Mouse (Mus musculus): ENCODE data around the gene Gm20379. TPM values are rescaled to one million over a fixed set of nuclear protein-coding genes. Genes with fewer than 3 reads are reported as not detected.

Gm20379 gene
- polyA plus RNA-seq, 1 experiment: not detected

GRCm38 (mm10) chr13:92353956-92354355 lies 48.2 kb downstream of the Gm20379 start:
- H3K4me1 ChIP-seq (ENCODE audit: control insufficient read depth, insufficient read depth, low read length): peaks cover 4% of the 10 kb centered on the region
- no peaks in the 10 kb centered on the region for H3K27me3 ChIP-seq (ENCODE audit: control insufficient read depth, insufficient read depth, low read length)
- H3K27ac ChIP-seq (ENCODE audit: control insufficient read depth, insufficient read depth, low read depth, low read length): peak overlapping the region; percentile 63; the same call in 1 of the 2 replicates
- H3K4me3 ChIP-seq (ENCODE audit: control insufficient read depth, low read depth, low read length): peak overlapping the region; percentile 87
- TF ChIP-seq CTCF (IDR thresholded peaks at IDR 0.05; ENCODE audit: control insufficient read depth, insufficient read depth, insufficient replicate concordance, low read depth, low read length) (no peak), POLR2A (IDR thresholded peaks at IDR 0.05; ENCODE audit: control insufficient read depth, low read depth, low read length) (no peak)
- no peaks in the 10 kb centered on the region for H3K36me3 ChIP-seq (ENCODE audit: control insufficient read depth, insufficient read depth, low read length)

- peak within 1 kb of the TSS; percentile 87 for H3K4me3 ChIP-seq (ENCODE audit: control insufficient read depth, low read depth, low read length)
- H3K27me3 ChIP-seq (ENCODE audit: control insufficient read depth, insufficient read depth, low read length): no peaks in the 10 kb centered on the region
- H3K27ac ChIP-seq (ENCODE audit: control insufficient read depth, insufficient read depth, low read depth, low read length): peak within 1 kb of the TSS; percentile 79
- no peaks in the 10 kb centered on the region for H3K36me3 ChIP-seq (ENCODE audit: control insufficient read depth, insufficient read depth, low read length)
- TF ChIP-seq POLR2A (IDR thresholded peaks at IDR 0.05; ENCODE audit: control insufficient read depth, low read depth, low read length) (peak; percentile 38), CTCF (IDR thresholded peaks at IDR 0.05; ENCODE audit: control insufficient read depth, insufficient read depth, insufficient replicate concordance, low read depth, low read length) (peak; percentile 79)
- H3K4me1 ChIP-seq (ENCODE audit: control insufficient read depth, insufficient read depth, low read length): peaks cover 4% of the 10 kb centered on the region
Observed at GRCm38 (mm10) chr13:92354456-92355271, 48.9 kb downstream of the Gm20379 start, which contains the start of the genes Dhfr and Msh3. Dhfr (plus strand) TSS chr13:92354726. Msh3 (minus strand) TSS chr13:92355003.

- peaks cover 4% of the 10 kb centered on the region for H3K4me1 ChIP-seq (ENCODE audit: control insufficient read depth, insufficient read depth, low read length)
- peak overlapping the region; percentile 69 for H3K27ac ChIP-seq (ENCODE audit: control insufficient read depth, insufficient read depth, low read depth, low read length)
- H3K4me3 ChIP-seq (ENCODE audit: control insufficient read depth, low read depth, low read length): peak overlapping the region; percentile 85
- H3K27me3 ChIP-seq (ENCODE audit: control insufficient read depth, insufficient read depth, low read length): no peaks in the 10 kb centered on the region
- TF ChIP-seq POLR2A (IDR thresholded peaks at IDR 0.05; ENCODE audit: control insufficient read depth, low read depth, low read length) (no peak), CTCF (IDR thresholded peaks at IDR 0.05; ENCODE audit: control insufficient read depth, insufficient read depth, insufficient replicate concordance, low read depth, low read length) (no peak)
- H3K36me3 ChIP-seq (ENCODE audit: control insufficient read depth, insufficient read depth, low read length): no peaks in the 10 kb centered on the region
Observed at GRCm38 (mm10) chr13:92355272-92355643, 49.5 kb downstream of the Gm20379 start.

GRCm38 (mm10) chr13:92356376-92356775 lies 50.6 kb downstream of the Gm20379 start:
- peaks cover 4% of the 10 kb centered on the region for H3K4me1 ChIP-seq (ENCODE audit: control insufficient read depth, insufficient read depth, low read length)
- no peaks in the 10 kb centered on the region for H3K27me3 ChIP-seq (ENCODE audit: control insufficient read depth, insufficient read depth, low read length)
- TF ChIP-seq CTCF (IDR thresholded peaks at IDR 0.05; ENCODE audit: control insufficient read depth, insufficient read depth, insufficient replicate concordance, low read depth, low read length): no peak
- no peak for TF ChIP-seq POLR2A (IDR thresholded peaks at IDR 0.05; ENCODE audit: control insufficient read depth, low read depth, low read length)
- no peak overlapping the region for H3K27ac ChIP-seq (ENCODE audit: control insufficient read depth, insufficient read depth, low read depth, low read length)
- H3K4me3 ChIP-seq (ENCODE audit: control insufficient read depth, low read depth, low read length): no peak overlapping the region
- no peaks in the 10 kb centered on the region for H3K36me3 ChIP-seq (ENCODE audit: control insufficient read depth, insufficient read depth, low read length)

Other genes with a start within 250 kb of the Gm20379 start
- gene Rasgrf2, start 174.3 kb upstream of the Gm20379 start, polyA plus RNA-seq (2012; rRNA removed): 0.46 and 0.57 TPM in 2 replicates
- 0.77 and 0.79 TPM in 2 replicates for gene Dhfr, start 48.7 kb downstream of the Gm20379 start, polyA plus RNA-seq (2012; rRNA removed)
- 8.0 and 8.3 TPM in 2 replicates for gene Msh3, start 49.0 kb downstream of the Gm20379 start, polyA plus RNA-seq (2012; rRNA removed)
- gene Ankrd34b, start 119.9 kb downstream of the Gm20379 start, polyA plus RNA-seq (2012; rRNA removed): 0.06 and 0.08 TPM in 2 replicates
- gene Fam151b, start 178.0 kb downstream of the Gm20379 start, polyA plus RNA-seq (2012; rRNA removed): 10.5 and 11.3 TPM in 2 replicates
- 4.2 and 5.2 TPM in 2 replicates for gene Zfyve16, start 224.9 kb downstream of the Gm20379 start, polyA plus RNA-seq (2012; rRNA removed)

All from testis, adult 2 months (tissue).